Mouse (Mus musculus) cerebellum, adult 18-20 months (tissue): ENCODE results near the gene Camk2b.

Experiments used
- DNase-seq, 2 experiments: peaks; one replicate each; pipeline ENCODE4 v3.0.0; 2021

The Camk2b gene

DNA sequence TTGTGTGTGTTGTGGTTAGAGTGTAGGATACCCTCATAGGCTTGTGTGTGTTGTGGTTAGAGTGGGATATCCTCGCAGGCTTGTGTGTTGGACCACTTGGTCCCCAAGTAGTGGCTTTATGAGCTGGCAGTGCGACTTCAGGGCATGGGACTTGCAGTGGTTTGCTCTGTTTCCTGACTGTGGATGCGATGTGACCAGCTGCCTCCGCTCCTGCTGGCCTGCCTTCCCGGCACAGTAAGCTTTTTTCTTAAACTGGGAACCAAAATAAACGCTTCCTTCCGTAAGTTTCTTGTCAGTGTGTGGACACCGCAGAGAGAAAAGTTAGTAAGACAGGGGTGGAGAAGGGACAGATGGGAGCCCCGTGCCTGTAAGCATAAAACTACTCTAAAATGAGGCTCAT is 18.0 kb downstream of the Camk2b start:
- no peak for DNase-seq

DNA sequence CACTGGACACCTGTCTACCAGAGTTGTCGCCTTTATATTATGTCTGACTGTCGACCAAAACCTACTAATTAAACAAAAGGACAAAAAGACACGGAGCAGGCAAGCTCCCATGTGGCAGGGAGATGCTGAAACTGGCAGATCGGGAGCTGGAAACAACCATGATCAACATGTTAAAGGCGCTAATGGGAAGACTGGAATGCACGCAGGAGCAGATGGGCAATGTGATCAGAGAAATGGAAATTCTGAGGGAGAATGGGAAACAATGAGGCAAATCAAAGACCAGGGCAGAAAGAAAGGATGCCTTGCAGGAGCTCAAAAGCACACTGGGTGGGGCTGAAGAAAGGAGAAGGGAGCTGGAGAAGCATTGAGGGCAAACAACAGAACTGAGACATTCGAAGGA is 27.2 kb downstream of the Camk2b start:
- DNase-seq: no peak

DNA sequence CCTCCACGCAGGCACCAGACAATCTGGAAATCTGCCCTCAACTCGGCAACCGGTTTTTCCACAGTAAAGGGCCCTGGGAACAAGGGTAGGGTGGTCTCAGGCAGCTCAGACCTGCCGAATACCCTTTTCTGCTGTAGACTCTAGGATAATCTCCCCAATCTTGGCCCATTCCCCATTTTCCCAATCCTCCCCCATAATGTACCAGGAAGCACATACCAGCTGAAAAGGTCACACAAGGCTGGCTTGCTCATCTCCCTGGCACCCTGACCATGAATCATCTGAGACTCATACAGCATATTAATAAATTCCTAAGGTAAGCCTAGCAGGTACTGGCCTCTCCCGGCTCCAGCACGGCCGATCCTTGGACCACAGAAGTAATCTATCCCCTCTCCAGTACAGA is 28.5 kb downstream of the Camk2b start:
- DNase-seq: peak; percentile 53 to 58

DNA sequence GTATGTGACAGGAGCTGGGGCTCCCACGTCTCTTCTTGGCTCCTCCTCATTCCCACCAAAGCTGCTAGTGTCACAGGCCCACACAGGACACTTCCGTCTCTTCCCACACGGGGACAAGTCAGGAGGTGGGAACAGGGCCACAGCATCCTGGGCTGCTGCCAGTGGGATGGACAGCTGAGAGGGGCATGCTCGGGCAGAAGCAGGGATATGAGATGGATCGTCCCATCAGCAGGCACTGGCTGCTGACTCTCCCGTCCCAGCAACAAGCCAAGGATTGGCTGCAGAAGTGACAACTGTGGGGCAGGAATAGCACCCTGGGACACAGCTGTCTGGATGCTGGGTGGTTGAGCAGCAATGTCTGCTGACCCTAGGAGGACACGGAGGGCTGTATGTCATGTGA is 29.0 kb downstream of the Camk2b start:
- peak; percentile 61 to 65 for DNase-seq

DNA sequence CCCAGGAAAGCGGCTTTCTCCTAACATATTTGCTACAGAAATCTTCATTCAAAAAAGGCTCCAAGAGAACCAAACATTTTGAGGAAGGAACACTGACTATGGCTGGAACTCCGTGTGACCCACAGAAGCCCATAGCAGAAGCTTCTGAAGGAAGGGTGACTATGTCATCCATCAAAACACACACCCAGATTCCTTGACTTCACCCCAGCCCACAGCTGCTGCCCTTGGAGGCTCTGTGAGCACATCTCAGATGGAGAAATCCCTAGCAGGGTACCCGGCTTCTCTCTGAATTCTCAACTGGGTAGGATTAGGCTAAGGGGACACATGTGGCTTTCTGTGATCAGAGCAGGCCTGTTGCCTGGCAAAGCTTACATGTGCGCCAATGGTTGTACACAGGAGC is 29.7 kb downstream of the Camk2b start:
- peak; percentile 10 to 18 for DNase-seq

DNA sequence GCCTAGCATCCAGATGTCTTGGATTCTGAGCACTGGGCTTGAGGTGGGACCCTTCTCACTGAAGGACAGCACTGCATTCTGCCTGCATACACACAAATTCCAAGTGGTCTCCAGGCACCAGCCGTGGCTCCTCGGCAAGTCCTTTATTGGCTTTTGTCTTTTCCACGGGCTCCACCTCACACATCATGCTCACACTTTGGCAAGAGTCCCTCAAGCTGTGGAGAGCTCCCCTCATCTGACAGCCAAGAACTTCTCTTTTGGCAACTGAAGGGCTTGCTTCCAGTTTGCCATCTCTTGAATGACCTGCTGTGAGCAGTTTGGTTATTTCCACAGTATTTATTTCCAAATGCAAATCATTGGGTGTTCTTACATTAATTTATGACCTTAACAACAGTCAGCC is 30.6 kb downstream of the Camk2b start:
- peak; percentile 44 to 54 for DNase-seq

DNA sequence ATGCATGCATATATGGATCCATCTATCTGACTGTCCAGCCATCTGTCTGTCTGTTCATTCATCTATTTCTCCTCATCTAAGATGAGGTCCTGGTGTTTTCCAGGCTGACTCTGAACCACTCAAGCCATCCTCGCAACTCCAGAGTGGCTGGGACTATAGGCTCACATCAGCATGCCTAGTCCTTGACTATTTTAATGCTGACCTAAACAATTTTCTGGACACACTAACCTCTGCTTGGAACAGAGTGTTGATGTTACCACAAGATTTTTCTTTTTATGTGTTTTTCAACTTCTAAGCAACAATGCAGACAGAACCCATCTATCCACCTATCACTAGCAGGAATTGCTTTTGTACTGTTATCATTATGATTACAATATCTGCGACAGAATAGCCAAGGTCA is 31.4 kb downstream of the Camk2b start:
- no peak for DNase-seq

DNA sequence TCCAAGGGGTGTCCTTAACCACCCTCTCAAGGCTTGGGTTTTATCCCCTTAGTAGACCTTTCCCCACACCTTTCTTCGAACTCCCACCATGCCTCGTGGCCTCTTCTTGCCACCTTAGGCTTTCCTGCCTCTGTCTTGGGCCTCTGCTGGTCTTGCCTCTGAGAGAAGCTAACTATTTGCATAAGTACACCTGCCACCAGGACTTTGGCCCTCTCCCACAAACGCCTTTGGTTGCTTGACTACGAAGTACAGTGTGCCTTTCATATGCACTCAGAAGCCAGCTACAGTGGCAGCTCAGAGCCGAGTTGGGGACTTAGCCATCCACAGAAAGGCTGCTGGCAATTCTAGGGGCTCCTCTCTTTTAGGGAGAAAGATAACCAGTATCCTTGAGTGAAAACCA is 32.4 kb downstream of the Camk2b start:
- no peak for DNase-seq

DNA sequence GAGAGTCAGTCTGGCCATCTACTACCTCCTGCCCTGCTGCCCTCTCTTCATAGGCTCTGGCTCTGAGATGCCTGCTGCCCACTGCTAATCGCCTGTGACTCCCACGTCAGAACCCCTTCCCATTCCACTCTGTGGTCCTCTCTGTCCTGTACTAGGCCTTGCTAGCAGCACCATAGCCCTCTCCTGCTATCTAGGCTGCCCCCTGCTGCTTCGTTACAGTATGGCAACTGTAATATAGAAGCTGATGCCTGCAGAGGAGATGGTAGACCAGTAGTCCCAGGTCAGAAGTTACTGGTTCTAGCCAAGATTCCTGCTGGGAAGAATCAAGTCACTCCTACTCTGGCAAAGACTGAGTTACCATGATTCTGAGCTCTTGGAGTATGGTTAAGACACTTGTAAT is 33.0 kb downstream of the Camk2b start:
- DNase-seq: peak; percentile 79 to 81

DNA sequence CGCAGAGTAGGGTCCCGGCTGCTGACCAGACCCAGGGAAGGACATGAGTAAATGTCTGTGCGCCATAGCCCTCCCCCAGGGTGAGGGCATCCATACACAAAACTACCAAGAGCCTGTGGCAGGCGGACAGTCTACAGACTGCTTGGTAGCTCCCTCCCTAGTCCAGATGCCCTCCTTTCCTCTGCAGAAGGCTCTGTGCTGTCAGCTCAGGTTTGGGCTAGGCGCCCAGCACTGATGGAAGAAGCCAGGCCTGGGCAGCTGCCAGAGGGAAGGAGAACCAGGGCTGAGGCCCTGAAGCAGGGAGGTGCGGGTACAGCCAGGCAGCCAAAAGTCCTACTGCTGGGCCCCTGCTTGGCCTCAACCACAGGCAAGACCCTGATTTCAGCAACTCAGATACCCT is 35.5 kb downstream of the Camk2b start:
- peak; percentile 96 to 97 for DNase-seq

DNA sequence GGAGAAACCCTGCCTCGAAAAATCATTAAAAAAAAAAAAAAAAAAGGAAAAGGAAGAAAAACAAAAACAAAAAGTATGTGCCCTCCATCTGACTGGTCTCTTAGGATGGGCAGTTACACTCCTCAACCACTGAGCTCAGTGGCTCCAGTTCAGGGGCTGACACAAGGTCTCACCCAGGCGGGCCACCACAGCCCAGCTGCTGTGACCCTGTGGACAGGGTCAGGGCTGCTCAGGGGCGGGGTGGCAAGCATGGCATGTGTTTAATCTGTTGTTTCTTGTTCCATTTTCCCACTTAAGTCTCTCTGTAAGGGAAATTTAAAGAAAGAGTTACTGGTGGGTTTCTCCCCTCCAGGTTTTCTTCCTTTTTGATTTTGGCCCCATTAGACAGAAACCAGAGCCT is 36.4 kb downstream of the Camk2b start:
- peak in 1 of 2 experiments; percentile 11 for DNase-seq

DNA sequence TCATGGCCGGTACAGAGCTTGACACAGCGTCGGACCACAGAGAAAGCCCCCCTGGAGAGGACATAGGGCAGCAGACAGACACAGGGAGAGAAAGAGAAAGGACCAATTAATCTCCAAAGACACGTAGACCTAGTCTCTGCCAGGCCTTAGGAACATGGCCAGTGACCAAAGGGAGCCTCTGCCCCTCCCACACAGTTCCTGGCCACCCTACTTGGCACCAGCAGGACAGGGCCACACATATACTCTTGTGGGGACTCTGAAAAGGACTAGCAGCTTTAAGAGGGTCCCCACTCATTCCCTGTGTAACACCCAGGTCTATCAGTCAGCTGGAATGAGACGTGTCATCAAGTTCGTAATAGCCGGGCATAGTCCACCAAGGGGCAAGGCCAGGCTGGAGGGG is 37.3 kb downstream of the Camk2b start:
- DNase-seq: peak; percentile 60 to 67

DNA sequence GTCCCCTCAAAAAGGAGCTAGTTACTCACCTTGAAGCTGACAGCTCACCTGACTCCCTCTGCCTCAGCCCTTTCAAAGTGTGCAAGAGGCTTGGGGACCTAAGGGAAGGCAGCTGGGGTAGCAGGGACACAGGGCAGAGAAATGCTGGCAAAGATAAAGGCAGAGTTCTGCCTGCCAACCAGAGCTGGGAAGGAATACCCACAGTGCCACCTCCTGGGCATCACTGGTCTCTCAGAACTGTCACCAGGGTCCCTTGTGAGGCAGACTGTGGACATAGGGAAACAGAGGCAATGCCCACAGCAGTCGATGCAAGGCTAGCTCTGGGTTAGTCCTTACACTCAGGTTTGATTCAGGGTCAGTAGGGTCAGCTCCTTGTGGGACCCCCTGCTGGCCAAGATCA is 39.8 kb downstream of the Camk2b start:
- peak; percentile 86 to 87 for DNase-seq

DNA sequence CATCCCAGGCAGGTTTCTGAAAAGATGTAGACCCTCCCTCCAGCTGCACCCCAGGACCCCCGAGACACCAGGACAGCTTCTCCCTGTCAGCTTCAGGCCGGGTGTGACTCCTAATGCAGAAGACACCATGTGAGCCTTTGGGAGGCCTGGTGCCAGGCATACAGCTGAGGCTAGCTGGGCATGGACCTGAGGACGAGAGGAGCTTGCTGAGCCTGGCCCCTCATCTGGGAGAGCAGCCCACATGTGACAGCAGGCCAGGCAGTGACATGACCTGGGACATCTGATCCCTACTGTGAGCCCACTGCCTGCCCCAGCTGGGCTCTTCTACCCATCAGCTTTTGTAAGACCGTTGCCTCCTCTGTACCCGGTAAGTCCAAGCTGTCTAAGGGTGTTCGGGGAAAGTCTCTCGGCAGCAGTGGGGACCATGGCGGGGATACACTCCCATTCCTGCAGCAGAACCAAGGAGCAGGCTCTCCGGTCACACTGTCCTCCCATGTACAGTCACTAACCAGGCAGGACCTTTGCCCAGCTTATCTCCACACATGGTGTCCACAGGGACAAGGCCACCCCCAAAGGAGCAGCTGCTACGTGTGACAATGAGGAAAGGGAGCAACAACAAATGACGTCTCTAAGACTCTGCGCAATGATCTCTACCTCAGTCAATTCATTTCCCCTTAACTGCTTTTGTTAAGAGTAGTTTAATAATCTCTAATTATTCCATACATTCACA is 41.1 kb downstream of the Camk2b start:
- peak; percentile 17 to 44 for DNase-seq

DNA sequence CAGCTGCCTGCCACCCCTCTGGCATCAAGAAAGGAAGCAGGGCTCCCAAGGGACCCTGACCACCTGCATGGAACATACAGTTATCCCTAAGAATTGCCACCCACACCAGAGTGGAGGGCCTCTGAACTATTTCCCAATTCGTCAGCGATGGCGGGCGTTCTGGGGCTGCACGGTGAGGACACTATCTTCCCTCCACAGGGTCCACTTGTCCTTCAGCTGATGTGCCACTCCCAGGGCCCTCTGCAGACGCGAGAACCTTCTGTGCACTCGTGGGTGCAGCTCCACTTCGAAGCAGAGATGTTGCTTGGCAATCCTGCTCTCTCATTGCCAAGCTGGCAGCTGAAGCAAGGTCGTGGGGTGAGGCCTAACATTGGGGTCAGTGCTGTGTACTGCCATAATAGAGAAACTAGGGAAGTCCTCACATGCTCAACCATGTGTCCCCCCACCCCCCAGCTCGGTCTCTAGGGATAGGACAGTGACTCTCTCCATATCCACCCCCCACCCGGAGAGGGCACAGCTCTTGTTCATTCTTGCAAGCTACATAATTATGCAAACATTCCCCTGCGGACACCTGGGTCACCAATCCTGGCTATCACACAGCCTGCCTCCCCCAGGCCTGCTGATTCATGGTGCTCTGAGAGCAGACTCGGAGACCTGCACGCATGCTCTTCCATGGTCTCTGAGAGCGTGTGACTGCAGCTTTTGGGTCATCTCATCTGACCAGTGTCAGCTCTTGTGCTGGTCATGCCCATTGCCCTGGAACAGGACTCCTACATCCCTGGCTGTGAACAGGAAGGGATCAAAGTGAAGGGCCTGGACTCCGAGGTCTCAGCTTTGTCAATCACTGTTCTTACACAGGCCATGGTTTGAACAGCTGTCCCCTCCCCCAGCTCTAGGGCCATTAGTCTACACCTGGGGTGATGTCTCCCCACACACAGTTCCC is 45.0 kb downstream of the Camk2b start:
- DNase-seq: peak in 1 of 2 experiments; percentile 30

DNA sequence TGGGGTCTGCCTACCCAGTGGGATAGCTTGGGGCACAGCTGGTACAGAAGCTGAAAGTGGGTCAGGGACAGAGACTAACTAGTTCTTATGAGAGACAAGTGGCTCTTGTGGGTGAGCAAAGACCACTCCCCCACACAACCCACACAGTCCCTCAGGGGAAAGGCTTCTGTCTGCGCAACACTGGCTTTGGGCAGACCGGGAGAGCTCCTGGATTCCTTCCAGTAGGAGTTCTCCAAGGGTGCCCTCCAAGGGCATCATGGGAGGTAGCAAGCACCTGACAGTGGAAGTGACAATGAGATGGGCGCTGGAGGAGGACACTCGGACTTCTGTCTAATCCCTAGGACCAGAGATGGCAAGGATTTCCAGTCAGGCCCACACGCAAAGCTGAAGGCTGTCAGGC is 45.8 kb downstream of the Camk2b start:
- peak in 1 of 2 experiments; percentile 17 for DNase-seq

DNA sequence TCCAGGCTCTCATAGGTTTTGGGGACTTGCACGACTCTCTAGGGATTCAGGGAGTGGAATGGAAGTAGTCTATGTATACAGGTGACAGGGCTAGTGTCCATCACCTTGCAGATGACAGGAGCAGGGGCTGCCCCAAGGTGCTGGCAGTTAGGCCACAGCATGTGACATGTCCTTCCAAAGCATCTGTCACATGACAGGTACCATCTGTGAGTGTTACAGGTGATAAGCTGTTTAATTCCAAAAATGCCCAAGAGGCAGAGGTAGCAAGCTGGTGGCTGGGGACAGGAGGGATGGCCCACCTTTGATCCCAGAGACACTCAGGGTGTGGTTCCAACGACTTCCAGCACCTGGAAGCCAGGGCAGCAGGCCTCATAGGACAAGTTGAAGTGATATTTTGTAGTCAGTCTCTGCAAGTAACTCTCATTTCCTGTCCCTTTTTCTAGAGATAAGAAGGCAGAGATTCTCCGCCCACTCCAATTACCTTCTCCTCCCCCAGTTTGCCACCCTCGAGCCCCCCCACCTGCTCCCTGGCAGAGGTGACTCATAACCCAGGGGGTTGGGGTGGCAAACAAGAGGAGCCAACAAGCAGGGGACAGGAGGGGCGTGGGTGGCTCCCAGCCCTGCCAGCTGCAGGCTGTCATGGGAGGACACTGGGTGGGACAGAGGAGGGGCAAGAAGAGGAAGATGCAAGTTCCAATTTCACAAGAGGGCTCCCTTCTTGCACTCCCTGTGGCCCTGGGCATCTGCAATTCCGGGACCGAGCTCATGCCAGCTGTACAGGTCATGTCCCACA is 47.7 kb downstream of the Camk2b start:
- peak in 1 of 2 experiments; percentile 57 for DNase-seq

DNA sequence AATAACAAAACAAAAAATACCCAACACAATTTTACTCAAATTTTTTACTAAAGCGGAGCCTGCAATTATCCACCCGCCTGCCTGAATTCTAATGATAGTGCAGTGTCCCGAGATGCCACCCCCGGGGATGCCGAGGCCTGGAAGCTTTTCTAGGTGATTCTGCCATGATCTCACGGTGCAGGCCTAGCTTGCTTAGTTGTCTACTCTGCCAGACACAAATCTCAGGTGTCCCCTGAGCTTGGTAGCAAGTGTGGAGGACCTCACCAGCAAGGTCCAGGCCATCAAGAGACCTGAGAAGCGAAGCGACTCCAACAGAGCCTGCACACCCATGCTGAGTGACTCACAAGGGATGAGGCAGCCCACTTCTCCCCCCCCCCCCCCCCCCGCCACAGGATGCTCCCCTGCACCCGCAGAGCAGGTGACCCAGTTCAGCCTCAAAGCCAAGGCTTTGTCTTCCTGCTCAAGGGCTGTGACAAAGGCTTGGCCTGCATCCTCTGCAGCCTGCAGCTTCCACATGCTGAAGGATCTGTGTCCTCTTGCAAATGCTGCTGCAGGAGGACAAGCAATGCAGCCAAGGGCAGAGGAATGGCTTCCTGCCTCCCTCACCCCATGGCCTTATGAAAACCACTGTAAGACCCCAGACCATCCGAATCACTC is 48.5 kb downstream of the Camk2b start:
- peak in 1 of 2 experiments; percentile 54 for DNase-seq

DNA sequence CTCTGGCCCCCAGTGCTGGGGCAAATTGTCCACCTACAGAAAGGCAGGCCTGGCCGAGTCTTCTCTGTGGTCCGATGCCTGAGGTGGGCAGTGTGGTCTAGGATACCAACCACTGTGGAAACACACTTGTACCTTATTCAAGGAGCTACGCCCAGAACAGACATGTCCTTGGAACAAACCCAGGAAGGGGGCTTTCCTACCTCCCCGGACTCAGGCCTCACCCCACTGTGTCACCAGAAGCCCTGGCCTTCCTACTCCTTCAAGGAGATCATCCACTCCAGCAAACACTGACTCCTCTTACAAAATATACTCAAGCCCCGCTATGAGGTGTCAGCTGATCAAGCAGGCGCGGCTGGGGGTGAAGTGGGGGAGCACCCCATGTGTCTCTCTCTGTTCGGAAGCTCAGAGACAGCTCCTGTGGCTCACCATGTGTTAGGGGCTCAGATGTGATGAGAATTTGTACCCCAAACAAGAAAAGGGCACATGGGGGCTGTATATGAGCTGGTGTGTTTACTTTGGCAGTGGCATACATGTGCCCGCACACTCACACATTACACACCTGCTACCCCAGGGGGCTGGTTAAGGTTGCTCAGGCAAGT is 49.3 kb downstream of the Camk2b start:
- DNase-seq: peak in 1 of 2 experiments; percentile 23

DNA sequence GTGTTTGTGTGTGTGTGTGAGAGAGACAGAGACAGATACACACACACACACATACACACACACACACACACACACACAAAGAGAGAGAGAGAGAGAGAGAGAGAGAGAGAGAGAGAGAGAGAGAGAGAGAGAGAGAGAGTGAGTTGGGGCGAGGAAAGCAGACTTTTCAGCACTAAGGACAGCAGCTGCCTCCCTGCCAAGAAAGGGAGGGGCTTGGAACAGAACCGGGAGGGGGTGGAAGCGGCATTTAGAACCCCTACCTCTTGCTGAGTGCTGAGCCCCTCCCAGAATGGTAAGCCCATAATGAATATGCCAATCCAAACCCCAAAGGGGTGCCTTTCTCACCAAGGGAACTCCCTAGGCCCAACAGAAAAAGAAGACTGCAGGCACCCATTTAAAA is 49.8 kb downstream of the Camk2b start:
- peak in 1 of 2 experiments; percentile 28 for DNase-seq

DNA sequence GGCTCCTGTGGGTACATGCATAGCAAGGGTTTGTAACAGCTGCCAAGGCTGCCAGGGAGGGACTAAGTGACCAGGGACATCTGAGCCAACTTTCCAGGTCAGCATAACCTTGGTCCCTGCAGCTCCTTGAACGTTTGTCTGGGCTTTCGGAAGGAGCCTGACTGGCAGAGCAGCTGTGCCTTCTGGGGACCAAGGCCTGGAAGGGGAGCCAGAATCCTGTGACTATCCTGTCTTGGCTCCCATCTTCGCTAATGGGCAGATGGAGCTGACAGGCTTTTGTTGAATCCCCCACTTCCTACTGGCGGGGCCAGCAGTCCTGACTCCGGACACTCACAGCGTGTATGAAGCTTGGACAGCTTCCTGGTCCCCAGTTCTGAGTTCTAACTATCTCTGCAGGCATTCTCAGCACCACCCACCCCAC is 51.1 kb downstream of the Camk2b start:
- DNase-seq: peak; percentile 79 to 87

DNA sequence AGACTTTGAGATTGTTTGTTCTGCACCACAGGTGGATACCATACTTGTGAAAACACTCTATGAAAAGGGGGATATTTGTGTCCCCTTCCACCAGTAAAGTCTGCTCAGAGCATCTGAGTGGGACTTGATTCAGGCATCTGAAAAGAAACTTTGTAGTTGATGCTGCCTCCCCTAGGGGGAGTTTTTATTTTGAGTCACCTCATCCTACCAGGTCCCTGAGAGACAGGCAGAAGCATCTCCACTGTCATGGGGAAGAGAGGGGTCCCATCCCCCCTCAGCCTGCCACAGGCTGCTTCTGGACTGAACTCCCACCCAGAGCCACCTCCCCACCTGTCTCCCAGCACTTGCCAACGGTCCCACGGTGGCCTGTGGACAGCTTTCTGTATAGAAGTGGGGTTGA is 52.8 kb downstream of the Camk2b start:
- no peak for DNase-seq
